Mouse (Mus musculus): ENCODE measurements around the gene Haus6. TPM values are rescaled to one million over a fixed set of nuclear protein-coding genes. Genes with fewer than 3 reads are reported as not detected.
"Not testable (repeated sequence)": the region's sequence is repeated elsewhere in the genome, so short reads cannot be mapped to it uniquely, and the experiment has no call there.

The Haus6 gene
- total RNA-seq (2021), result 1 to 10 TPM; 8.3 TPM

- intact Hi-C loops (cut with DNase I), result loop anchor here (5.0 kb wide), 1 partner anchor 34 kb away; the partner anchor contains the start of gene Rraga
- DNase-seq (ENCODE audit: extremely low spot score in 1 of 2, low spot score in 2 of 2), result peak; percentile 93 to 94
Observed at GRCm38 (mm10) chr4:86611524-86612288, at the start of gene Haus6. Haus6 (minus strand) TSS chr4:86612055.

DNA sequence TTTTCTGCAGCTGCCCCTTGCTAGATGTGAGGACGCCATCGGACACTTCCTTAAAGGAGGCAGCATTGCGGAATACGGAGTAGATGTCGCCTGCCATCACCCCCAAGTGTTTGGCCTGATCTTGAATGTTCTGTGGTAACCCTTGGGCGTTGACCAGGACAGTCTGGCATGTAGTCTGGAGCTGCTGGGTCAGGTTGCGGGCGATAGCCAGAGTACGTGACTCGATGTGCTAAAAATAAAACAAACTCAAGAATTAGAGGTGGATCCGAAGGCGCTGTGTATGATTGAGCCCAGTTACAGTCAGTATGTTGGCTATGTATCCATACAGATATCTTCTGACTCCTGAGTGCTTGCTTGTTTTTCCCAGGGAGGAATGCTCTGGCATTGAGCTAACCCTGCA is 45.3 kb upstream of the Haus6 start:
- no peak for DNase-seq (ENCODE audit: extremely low spot score in 1 of 2, low spot score in 2 of 2)
- intact Hi-C loops (cut with DNase I), result no loop called here

GRCm38 (mm10) chr4:86656410-86656809 is 44.6 kb upstream of the Haus6 start:
- intact Hi-C loops (cut with DNase I), result not testable (repeated sequence)

DNA sequence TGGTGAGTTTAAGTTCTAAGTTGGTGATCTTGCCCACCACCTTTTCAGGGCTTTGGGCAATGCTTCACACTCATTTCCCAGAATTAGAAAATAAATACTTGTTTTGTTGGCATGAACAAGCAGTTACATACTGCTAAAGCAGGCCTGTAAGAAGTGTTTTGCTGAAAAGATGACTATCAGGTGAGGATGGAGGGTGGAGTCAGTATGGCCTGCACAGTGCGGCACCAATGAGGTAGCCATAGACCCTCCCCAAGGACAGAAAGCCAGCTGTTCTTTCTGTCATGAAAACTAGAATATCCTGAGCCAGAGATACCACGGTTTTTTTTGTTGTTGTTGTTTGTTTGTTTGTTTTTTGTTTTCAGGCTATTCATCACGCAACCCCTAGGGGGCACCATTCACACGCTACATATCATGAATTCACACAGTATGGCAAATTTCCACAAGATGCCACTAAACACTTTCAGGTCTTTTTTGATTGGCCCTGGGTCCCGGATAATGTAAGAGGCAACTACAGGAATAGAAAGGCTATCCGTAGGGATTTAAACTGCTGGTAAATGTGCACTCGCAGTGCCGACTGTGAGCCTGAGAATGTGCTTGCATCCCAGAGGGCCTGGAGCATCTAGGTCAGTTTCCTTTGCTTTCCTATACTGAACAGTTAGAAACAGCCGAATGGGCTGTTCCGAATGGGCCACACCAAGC is 40.0 kb upstream of the Haus6 start:
- intact Hi-C loops (cut with DNase I), result loop anchor here (5.0 kb wide), 1 partner anchor 45 kb away; no protein-coding TSS in a partner anchor
- no peak for DNase-seq (ENCODE audit: extremely low spot score in 1 of 2, low spot score in 2 of 2)

More at GRCm38 (mm10) chr4:86656410-86656809, 44.6 kb upstream of the Haus6 start:
- not testable (repeated sequence) for DNase-seq (ENCODE audit: extremely low spot score in 1 of 2, low spot score in 2 of 2)

GRCm38 (mm10) chr4:86648394-86648793 is 36.5 kb upstream of the Haus6 start:
- intact Hi-C loops (cut with DNase I); DNase-seq (ENCODE audit: extremely low spot score in 1 of 2, low spot score in 2 of 2): not testable (repeated sequence)

DNA sequence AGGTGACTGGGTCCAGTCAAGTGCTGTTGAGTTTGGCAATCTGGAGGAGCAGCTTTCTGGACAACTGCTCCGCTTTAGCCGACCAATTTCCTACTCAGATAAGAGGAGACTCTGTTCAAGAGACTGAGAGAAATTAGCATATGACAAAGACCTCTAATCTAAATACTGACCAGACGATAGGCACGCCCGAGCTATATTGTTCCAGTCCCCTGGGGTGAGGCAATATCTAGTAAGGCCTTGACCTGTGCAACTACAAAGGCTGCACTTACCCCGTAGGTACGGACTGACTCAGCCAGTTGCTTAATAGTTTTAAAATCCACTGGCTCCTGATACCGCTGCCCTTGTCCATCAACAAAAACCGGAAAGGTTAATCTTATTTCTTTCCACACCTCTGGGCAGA is 25.7 kb upstream of the Haus6 start:
- intact Hi-C loops (cut with DNase I); DNase-seq (ENCODE audit: extremely low spot score in 1 of 2, low spot score in 2 of 2): not testable (repeated sequence)

DNA sequence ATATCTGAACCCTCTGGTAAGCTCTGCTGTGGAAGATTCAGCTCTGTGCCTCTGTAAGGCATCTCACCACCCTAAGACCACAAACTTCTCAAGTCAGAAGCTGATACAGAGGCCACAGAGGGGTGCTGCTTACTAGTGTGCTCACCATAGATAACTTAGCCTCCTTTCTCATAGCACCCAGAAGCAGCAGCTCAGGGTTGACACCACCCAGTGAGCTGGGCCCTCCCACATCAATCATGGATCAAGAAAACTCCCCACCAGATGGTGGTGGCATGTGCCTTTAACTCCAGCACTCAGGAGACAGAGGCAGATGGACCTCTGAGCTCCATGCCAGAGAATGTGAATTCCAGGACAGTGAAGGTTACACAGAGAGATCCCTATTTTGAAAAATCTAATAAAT is 23.0 kb upstream of the Haus6 start:
- intact Hi-C loops (cut with DNase I); DNase-seq (ENCODE audit: extremely low spot score in 1 of 2, low spot score in 2 of 2): not testable (repeated sequence)

DNA sequence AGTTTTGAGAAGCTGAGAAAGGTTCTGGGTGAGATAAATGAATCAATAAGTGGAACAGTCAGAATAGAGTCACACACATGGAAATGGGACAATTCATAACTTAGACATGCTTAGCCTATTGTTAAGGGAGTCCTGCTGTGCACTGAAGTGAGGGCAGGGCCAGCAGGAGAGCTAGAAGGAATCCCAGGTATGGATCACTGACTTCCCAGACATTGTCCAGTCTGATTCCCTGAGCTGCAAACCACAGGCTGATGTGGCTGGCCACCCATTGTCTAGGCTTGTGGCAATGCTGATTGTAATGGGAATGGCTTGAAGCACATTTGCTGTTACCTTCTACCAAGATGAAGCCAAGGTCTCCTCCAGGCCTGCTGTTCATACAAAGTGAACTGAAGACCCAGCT is 22.5 kb upstream of the Haus6 start:
- intact Hi-C loops (cut with DNase I); DNase-seq (ENCODE audit: extremely low spot score in 1 of 2, low spot score in 2 of 2): not testable (repeated sequence)

GRCm38 (mm10) chr4:86632556-86632955 is 20.7 kb upstream of the Haus6 start:
- intact Hi-C loops (cut with DNase I); DNase-seq (ENCODE audit: extremely low spot score in 1 of 2, low spot score in 2 of 2): not testable (repeated sequence)

DNA sequence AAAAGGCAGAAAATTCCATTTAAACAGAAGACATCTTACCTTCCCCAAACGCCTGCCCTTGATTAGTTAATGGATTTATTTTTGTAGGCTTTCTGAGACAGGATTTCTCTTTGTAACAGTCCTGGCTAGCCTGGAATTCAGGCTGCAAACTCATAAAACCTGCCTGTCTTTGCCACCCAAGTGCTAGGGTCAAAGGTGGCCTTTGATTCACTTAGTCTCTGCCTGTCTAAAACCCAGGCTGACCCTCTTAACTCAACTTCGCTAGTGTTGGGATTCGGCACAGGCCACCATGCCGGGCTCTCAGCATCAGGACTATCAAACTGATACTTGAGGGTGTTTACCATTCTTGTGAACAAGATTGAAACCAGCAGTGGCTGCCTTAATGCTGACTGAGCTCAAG is 20.0 kb upstream of the Haus6 start:
- intact Hi-C loops (cut with DNase I), result no loop called here
- DNase-seq (ENCODE audit: extremely low spot score in 1 of 2, low spot score in 2 of 2), result no peak

DNA sequence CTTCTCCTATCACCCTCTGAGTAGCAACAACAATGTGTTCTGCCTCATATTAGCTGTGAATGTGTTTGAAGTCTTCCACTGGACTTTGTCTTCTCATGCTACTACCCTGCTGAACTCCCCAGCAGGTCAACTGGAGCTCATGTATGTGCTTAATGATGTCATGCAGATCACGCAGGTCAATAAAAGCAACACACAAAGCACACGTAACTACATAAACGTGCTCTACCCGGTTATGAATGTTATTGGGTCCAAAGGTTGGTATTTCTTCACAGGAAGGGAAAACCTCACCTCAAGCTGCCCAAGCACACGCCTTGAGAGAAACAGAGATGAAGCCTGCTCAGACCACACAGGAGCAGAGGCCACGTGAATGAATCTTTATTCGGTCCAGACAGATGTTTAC is 14.6 kb upstream of the Haus6 start:
- intact Hi-C loops (cut with DNase I), result loop anchor here (5.0 kb wide), 1 partner anchor 71 kb away; no protein-coding TSS in a partner anchor
- not testable (repeated sequence) for DNase-seq (ENCODE audit: extremely low spot score in 1 of 2, low spot score in 2 of 2)

DNA sequence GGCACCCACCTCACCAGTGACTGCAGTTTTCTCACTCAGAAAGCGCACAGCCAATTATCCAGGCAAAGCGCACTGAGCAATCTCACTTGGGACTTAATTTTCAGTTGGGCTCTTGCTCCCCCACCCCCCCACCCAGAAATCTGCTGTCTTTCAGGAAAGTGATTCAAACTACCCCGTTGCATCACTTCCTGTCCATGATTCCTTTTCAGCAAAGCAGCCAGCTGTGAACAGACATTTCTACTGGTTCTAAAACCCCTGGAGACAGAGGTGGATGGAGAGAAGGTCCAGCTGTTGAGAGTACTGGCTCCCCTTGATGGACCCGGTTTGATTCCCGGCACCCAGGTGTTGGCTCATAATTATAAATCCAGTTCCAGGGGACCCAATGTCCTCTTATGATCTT is 13.6 kb upstream of the Haus6 start:
- intact Hi-C loops (cut with DNase I), result loop anchor here (5.0 kb wide), 1 partner anchor 72 kb away; no protein-coding TSS in a partner anchor
- DNase-seq (ENCODE audit: extremely low spot score in 1 of 2, low spot score in 2 of 2), result no peak

DNA sequence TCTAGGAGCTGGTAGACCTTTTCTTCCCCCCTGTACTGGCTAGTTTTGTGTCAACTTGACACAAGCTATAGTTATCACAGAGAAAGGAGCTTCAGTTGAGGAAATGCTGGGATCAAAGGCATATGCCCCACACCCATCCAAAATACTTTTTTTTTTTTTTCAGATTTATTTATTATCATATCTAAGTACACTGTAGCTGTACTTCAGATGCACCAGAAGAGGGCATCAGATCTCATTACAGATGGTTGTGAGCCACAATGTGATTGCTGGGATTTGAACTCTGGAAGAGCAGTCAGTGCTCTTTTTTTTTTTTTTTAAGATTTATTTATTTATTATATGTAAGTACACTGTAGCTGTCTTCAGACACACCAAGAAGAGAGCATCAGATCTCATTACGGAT is 10.7 kb upstream of the Haus6 start:
- DNase-seq (ENCODE audit: extremely low spot score in 1 of 2, low spot score in 2 of 2); intact Hi-C loops (cut with DNase I): not testable (repeated sequence)

- intact Hi-C loops (cut with DNase I), result no loop called here
- no peak for DNase-seq (ENCODE audit: extremely low spot score in 1 of 2, low spot score in 2 of 2)
Observed at GRCm38 (mm10) chr4:86622116-86622515, 10.3 kb upstream of the Haus6 start.

- DNase-seq (ENCODE audit: extremely low spot score in 1 of 2, low spot score in 2 of 2), result no peak
- intact Hi-C loops (cut with DNase I), result no loop called here
Observed at GRCm38 (mm10) chr4:86620506-86620905, 8.7 kb upstream of the Haus6 start.

DNA sequence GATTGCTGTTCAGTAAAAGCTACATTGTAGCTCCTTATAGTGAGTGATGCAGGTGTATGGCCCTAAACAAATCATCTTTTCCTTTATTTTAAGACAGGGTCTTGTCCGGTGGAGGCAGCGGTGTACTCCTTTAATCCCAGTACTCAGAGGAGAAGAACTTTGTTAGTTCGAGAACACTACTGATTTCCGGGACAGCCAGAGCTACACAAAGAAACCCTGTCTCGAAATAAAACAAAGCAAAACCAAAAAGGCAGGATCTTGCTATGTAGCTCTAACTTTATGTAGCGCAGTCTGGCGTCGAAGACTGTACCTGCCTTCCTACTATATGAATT is 400 bp upstream of the Haus6 start:
- no peak for DNase-seq (ENCODE audit: extremely low spot score in 1 of 2, low spot score in 2 of 2)
- intact Hi-C loops (cut with DNase I), result loop anchor here (5.0 kb wide), 1 partner anchor 35 kb away; the partner anchor contains the start of gene Rraga

- intact Hi-C loops (cut with DNase I), result no loop called here
- DNase-seq (ENCODE audit: extremely low spot score in 1 of 2, low spot score in 2 of 2), result no peak
Observed at GRCm38 (mm10) chr4:86591304-86591703, 20.6 kb downstream of the Haus6 start.

DNA sequence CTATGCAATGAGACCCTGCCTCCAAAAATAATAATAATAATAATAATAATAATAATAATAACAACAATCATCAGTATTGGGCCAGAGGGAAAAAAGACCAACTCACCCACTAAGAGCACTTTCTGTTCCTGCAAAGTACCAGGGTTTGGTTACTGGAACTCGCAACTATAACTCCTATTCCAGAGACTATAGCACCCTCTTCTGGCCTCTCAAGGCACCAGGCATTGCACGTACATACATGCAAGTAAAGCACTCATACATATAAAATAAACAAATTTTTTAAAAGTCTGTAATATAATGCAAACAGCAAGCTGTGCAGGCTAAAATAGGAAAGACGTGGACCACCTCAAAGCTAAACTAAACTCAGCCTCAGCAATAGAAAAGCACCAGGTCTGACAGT is 23.6 kb downstream of the Haus6 start:
- intact Hi-C loops (cut with DNase I), result no loop called here
- DNase-seq (ENCODE audit: extremely low spot score in 1 of 2, low spot score in 2 of 2), result no peak

DNA sequence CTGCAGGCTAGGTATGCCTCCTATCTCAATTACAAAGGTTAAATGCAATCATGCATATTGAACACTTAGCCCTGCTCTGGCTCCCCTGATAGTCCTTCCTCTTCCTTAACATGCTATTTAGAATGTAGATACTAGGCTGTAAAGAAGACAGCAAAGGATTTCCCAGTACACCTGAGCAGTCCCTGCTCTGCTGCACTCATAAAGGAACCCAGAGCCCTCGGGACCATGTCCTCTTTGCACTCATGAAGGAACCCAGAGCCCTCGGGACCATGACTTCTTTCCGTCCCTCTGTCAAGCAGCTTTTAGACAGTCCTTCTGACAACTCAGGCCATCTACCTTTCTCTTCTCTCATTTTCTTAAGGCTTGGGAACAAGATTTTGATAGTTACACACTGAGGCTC is 31.3 kb downstream of the Haus6 start:
- no peak for DNase-seq (ENCODE audit: extremely low spot score in 1 of 2, low spot score in 2 of 2)
- intact Hi-C loops (cut with DNase I), result no loop called here

DNA sequence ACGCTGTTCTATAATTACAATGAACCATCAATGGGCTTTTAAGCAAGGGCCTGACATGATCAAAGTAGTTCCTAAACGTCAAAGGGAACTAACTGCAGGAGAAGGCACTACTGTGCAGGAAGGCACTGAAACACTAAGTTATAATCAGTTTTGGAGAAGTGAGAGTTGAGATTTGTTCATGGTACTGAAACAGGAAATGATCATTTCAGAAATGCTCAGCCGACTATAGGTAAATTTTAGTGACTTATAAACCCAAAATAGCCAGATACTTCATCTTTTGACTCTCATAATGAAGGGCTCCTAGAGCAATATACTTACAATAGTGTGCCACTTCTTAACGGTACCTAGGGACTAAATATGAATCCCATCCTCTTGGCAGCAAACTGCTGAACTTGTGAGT is 31.8 kb downstream of the Haus6 start:
- no peak for DNase-seq (ENCODE audit: extremely low spot score in 1 of 2, low spot score in 2 of 2)
- intact Hi-C loops (cut with DNase I), result no loop called here

Data from left cerebral cortex, postnatal 10 days (tissue).